Mouse (Mus musculus): ENCODE data around the gene Ccdc117.
A peak's percentile ranks its signal among the peaks of the same experiment; 100 is the strongest.
"Not testable (repeated sequence)": the region's sequence is repeated elsewhere in the genome, so short reads cannot be mapped to it uniquely, and the experiment has no call there.

Gene Ccdc117

DNA sequence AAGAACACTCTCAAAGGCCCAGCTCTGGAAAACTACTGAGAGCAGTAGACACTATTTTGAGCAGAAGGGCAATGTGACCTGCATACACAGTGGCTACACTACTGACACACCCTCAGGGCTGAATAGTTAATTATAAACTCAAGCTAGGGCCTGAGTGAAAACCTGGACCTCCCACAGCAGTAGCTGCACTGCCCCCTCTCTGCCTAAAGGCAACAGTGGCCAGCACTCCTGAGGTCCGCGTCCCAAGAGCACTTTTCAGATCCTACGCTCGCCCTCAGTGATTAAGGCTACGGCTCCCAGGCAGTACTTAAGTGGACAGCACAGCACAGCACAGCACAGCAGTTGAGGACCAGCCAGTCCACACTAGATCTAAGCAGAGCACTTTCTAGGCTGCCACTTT is 8.9 kb downstream of the Ccdc117 start:
- no peak for DNase-seq (ENCODE audit: low read depth, low spot score)

DNA sequence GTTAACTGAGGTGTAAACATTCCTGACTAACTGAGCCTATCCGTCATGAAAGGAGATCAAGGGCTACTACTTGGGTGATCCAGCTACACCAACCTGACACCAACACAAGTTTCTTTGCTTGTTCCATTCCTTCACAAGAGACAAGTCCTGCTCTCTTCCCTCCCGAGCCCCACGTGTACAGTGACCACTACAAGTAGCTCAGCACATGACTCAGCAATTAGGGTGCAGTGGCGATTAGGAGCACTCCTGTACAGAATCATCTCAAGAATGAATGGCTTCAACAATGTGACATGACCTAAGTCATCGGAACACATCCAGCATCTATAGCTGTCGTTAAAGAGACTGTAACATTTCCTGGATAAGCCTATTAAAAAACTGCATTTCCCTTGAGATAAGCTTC is 11.3 kb downstream of the Ccdc117 start:
- no peak for DNase-seq (ENCODE audit: low read depth, low spot score)

DNA sequence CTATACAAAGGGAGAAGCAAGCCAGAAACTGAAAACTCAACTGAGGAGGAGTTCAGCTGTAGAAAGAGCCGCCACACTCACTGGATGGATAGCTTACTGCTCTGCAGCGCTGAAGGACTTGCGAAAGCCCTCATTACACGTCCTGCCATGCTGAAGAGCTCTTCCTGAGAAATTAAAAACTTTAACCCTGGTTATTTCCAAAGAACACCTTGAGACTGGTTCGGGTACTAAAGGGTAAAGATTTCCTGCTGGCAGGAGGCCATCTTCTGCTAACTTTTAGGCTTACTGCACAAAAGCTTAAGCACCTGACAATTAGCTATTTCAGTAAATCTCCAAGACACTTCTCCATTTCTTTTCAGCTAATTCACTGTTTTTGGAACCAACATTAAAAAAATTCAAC is 11.8 kb downstream of the Ccdc117 start:
- no peak for DNase-seq (ENCODE audit: low read depth, low spot score)

DNA sequence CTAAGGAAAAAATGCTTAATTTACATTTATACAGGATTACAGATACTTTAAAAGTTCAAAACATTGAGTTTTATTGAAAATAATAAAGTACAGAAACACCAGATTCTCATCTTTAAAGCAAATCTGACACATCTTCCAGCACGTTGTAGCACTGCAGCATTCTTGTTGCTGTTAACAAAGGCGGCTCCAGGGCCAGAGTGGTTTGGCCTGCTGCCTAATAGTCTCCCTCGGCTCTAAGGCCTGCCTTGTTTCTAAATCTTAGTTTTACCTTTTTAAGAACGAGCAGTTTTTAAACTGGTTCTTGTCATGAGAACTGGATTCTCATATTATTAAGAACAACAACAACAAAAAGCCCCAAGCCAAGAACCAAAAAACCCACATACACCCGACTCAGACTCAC is 13.1 kb downstream of the Ccdc117 start:
- no peak for DNase-seq (ENCODE audit: low read depth, low spot score)

DNA sequence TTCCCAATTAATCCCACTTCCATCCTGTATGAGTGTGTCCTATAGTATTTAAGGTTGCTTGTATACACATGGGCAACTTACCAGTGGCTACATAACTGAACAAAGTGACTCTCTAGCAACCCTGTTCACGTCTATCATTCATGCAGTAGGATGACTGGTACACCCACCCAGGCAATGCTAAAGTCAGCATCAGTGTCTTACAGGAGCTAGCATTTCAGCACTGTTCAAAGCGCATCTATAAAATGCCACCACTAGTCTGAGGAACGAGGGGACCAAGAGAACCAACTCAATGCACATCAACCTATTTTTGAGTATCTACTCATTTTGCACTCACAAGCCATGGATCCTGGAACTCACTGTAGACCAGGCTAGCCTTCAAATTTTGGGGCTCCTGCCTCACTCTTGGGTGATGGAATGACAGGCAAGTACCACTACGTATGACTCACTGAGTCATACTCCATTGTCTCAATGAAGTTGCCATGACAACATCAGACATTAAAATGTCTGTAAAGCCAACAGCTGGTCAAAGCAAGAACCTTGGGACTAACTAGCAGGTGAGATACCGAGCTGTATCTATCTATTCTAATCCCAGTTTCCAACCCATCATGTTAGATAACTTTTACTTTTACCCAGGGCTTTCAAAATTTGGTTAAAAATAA is 14.0 kb downstream of the Ccdc117 start:
- no peak for DNase-seq (ENCODE audit: low read depth, low spot score)

DNA sequence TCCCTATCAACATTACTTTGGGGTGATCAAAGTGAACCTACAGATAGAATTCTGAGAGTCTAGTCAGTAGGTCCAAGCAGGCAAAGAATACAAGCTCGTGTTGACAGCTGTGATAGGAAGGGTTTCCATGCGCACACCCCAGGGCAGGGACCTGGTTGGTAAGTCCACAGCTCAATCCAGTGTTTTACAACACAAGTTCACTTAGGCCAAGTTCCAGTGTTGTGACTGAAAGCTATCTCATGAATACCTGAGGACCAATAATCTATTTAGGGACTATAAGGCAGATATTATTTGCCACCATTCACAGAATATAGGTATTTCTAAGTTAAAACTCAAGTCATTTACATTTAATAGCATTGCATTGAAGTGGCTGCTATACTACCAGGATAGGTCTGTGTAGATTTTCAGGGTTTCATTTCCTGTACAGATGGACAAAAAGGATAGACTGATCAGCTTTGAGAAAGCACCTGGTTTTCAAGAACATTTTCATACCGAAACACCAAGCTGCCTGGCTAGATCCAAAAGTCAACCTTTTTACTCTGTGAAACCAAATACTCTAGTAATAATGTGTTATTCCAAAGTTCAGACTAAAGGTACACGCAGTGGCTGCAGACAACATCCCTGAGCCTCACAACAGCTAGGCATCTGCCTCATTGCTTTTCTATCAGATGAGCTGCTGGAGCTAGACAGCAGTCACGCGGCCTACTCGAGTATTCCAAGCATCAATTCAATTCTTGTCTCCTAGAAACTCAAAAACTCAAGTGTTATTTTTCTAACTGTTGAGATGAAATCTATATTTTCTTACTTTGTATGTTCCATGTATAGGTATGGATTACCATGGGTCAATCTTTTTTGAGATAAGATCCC is 15.2 kb downstream of the Ccdc117 start:
- DNase-seq (ENCODE audit: low read depth, low spot score), result no peak

DNA sequence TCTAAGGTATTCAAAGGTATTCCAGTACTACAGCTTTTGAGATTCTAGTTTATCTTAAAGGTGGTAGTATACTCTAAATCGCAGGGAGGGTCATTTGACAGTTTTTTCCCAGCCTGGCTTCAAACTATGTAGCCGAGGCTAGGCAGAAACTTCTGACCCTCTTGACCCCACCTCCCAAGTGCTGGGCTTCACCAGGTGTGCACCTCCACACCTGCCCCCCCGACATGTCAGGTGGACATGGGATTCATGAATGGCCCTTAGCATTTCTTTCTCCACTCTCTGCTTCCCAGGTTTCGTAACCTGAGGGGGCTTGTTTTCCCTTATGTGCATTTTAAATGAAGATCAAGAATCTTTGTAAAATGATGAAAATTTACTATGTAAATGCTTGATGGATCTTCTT is 16.6 kb downstream of the Ccdc117 start:
- no peak for DNase-seq (ENCODE audit: low read depth, low spot score)

DNA sequence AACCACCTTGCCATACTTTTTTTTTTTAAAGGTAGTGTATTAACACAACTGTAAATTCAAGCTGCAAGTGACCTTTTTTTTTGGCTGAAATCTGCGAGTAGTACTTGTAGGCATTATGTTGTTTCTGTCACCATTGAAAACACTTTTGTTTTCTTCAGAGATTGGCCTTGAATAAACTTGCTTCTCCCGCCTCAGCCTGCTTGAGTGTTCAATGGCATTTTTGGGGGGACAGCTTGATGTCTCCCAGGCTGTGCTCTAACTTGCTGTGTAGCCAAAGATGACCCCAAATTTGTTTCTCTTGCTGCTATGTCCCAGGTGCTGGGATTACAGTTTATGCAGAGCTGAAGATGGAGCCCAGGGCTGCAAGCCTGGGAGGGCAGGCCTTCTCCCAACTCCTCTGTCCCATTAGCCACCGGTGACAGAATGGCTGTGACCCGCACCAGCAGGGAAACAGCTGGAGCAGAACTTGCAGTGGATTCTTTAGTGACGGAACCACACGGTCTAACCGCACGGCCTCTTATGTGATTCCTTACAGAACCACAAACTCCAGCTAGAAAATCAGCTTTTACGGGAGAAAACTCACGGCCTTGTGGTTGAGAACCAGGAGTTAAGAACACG is 19.1 kb downstream of the Ccdc117 start:
- DNase-seq (ENCODE audit: low read depth, low spot score), result no peak

DNA sequence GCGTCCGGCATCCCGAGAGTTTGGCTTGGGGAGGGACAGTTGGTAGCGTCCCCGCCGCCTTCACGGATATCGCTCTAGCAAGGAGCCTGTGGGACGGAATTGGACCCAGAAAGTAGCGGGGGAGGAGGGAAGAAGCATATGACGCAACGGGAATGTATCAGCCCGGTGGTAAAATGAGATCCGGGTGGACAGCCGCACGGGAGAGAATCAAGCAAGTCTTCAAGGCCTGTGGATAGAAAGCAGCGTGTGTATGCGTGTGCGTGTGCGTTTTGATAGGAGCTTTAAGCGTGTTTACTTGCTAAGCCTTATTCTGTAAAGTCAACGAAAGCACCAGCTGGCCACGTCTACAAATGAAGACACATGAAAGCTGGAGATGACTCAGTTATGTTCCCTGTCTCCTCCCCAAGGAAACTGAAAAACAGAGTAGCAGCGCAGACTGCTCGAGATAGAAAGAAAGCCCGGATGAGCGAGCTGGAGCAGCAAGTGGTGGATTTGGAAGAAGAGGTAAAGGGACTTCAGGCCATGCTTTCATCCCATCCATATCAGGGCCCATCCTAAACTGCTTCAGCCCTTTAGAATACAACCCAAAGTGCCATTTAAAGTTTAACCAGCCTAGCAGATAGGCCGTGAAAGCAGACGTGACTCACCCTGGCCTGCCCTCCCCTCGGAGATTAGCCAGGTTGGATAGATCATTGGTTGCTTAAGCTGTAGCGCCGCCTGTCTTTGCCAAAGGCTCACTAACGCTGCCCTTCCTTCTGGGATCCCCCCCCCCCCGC is 20.3 kb downstream of the Ccdc117 start:
- DNase-seq (ENCODE audit: low read depth, low spot score), result peak; percentile 59

DNA sequence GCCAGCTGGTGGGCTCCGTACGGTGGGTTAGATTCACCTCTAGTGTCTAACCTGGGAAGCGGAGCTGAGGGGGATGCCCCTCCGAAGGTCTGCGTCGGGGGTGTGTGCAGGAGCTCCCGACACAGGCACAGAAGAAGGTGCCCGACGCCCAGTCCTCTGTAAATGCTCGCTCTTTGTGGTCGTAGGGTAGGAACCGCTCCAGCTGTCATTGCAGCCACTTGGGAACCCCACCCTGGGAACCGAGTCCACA is 20.8 kb downstream of the Ccdc117 start:
- DNase-seq (ENCODE audit: low read depth, low spot score), result no peak

DNA sequence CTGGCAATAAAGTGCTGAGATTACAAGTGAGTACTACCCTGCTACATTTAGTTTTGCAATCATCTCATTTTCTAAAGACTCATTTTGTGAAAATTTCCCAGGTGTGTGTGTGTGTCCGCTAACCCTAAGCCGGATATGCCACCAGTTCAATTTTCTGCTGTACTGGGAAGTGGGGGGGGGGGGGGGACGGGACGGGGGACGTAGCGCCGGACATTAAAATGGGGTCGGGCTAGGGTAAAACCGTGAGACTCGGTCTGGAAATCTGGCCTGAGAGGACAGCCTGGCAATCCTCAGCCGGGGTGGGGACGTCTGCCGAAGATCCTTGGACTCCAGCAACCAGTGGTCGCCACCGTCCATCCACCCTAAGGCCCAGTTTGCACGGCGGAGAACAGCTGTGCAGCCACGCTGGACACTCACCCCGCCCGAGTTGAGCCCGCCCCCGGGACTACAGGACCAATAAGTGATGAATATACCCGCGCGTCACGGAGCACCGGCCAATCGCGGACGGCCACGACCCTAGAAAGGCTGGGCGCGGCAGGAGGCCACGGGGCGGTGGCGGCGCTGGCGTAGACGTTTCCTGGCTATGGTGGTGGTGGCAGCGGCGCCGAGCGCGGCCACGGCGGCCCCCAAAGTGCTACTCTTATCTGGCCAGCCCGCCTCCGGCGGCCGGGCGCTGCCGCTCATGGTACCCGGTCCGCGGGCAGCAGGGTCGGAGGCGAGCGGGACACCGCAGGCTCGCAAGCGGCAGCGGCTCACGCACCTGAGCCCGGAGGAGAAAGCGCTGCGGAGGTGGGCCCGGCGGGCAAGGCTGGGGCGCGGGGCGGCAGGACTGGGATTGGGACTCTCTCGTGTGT is 21.3 kb downstream of the Ccdc117 start, which contains the start of gene Xbp1:
Gene Xbp1 (plus strand): TSS at position 248 of the 854 bp plus-strand sequence.
- DNase-seq (ENCODE audit: low read depth, low spot score), result peak; percentile 89

DNA sequence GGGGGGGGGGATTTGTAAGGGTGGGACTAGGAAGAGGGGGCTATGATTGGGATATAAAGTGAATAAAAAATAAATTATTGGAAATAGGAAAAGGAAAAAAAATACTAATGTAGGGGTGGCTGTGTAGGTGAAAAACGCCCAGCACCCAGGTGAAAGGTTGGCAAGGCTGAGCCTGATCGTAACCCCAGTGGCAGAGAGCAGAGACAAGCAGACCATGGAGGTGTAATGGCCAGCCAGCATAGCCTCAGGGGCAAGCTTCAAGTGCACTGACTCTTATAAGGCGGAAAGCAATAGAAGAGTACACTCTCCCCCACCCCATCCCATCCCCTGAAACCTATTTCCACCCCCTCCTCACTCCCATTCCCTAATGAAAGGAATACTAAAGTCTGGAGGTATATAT is 22.3 kb downstream of the Ccdc117 start:
- DNase-seq (ENCODE audit: low read depth, low spot score), result no peak

DNA sequence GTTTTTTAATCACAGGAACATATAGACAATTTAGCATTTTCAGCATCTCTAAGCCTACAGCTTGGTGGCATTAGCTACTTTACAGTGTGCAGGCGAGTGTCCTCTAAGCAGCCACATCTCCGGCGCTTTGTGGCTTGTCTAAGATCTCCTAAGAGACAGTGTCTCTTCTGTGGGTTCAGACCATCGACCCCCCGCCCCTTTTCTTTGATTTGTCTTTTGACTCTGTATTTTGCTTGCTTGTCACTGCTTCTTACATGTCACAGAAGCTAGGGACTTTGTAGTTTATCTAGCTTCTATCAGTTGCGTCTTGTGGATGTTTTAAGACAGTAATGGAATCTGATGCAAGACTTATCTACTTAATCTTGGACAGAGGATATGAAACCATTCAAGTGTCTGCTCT is 24.6 kb downstream of the Ccdc117 start:
- no peak for DNase-seq (ENCODE audit: low read depth, low spot score)

DNA sequence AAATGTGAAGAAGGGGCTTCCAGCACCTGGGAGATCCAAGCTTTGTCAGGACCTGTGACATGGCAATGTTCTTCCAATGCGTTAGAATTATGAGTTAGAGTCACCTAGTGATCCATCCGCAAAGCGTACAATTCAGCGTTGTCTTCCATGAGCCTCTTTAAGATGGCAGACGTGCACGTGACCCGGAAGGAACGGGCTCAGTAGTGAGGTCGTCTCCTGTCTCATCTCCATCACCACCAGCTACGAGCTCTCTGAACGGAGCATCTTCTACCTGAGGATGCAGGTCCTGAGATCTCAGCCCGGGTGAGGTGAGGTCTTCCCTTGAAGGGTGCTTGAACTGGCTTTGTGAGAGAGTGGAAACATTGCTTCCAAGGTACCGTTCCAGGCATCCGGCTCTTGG is 25.4 kb downstream of the Ccdc117 start:
- DNase-seq (ENCODE audit: low read depth, low spot score), result no peak

DNA sequence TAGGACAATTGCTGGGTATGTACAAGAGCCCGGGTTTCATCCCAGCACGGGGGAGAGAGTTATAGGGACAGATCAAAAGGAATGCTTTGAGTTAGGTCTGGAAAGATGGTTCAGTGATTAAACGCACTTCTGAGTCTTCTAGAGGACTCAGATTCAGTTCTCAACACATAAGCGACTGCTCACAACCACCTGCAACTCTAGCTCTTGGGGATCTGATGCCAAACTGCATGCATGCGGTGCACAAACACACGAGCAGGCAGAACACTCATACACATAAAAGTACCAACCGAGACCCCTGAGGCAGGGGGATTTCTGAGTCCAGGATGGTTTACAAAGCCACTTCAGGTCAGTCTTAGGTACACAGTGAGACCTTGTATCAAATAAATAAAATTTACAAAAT is 25.8 kb downstream of the Ccdc117 start:
- DNase-seq (ENCODE audit: low read depth, low spot score), result no peak

DNA sequence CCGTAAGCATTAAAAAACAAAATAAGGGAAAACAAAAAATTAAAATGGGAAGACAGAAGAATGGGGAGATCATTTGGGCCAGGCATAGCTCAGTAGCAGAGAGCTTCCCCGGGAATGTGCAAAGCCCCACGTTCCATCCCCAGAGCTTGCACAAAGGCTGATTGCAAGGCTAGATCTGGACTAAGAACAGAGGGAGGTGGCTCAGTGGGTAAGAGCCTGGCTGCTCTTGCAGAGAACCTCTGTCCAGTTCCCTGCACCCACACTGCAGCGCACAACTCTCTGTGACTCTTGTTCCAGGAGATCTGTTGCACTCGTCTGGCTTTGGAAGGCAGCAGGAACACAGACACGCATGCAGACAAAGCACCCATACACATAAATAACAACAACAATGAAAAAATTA is 26.3 kb downstream of the Ccdc117 start:
- no peak for DNase-seq (ENCODE audit: low read depth, low spot score)

DNA sequence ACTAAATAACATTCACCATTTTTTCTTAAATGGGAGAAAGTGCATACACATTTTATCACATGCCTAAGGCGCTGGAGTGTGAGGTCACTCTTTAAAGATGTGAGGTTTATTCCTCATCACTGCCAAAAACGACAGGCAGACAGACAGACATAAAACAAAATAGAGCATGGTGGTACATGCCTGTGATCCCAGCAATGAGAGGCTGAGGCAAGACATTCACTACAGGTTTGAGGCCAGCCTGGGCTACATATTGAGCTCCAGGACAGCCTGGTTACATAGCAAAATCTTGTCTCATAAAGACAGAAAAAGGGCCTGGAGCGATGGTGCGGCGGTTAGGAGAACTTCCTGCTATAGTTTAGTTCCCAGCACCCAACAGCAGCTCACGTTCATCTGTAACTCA is 26.8 kb downstream of the Ccdc117 start:
- no peak for DNase-seq (ENCODE audit: low read depth, low spot score)

DNA sequence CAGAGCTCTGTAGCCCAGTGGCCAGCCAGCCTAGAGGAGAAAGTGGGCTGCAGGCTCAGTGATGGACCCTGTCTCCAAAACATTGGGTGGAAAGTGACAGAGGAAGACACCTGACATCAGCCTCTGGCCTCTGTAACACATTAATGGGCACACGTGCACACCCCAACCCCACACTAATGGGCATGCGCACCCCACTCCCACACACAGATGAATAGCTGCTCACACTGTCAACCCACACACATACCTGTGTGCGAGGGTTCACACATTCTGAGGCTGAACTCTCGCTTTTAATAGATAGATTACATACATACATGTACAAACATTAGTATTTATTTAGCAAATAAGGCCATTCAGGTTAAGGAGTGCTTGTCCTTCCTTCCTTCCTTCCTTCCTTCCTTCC is 27.9 kb downstream of the Ccdc117 start:
- DNase-seq (ENCODE audit: low read depth, low spot score), result no peak

DNA sequence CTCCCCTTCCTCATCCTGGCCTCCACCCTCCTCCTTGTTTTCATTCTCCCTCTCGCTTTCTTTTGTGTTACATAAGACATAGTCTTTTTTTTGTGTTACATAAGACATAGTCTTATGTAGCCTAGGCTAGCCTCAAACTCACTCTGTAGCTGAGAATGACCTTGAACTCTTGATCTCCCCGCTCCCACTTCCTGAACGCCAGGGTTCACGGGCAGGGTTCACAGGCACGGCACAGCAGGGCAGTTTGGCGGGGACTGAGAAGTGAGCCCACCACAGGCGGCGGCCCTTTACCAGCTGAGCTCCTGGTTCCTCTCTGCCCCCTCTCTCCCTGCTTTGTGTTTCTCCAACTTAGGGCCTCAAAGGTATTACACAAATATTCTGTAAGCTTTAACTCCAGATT is 29.0 kb downstream of the Ccdc117 start:
- no peak for DNase-seq (ENCODE audit: low read depth, low spot score)

DNA sequence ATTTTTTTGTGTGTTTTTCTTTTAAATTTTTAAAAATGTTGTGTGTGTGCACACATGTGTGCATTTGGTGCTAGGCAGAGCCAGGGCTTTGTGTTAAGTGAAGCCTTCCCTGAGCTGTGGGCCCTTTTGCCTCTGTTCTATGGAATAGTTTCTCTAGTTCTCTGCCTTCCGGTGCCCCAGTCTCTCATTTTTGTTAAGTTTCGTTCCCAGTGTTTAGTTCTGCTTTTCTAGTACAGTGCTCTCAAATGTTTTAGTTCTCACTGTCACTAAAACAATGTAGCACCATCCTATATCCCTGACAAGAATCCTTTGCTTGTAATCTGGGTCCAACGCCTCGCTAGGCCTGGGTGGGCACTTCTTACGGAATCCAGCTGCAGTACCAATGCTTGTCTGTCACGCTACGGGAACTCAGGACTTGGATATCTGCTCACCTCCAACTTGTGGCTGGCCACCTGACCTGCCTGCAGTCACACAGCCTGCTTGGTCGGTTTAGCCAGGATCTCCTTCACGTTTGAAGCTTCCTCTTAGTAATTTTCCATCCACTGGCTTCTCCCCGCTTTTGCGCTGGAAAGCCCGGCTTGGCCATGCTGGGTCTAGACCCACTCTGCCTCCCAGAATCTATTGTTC is 29.8 kb downstream of the Ccdc117 start:
- no peak for DNase-seq (ENCODE audit: low read depth, low spot score)

DNA sequence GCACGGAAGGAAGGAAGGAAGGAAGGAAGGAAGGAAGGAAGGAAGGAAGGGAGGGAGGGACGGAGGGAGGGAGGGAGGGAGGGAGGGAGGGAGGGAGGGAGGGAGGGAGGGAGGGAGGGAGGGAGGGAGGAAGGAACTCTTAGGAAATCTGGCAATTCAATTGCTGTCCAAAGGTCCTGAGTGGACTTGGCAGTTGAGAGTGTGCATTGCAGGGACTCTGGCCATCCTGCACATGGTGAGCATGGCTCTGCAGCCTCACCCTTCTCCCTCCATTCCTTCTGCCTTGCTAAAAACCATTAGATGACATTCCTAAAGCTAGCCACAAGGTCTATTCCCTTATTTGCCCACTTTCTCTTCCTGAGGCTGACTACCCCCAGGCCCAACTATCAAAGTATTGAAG is 31.3 kb downstream of the Ccdc117 start:
- DNase-seq (ENCODE audit: low read depth, low spot score), result not testable (repeated sequence)
